Mouse (Mus musculus) MEL (cell line): Measurements from ENCODE around the gene Lrrc26.

Experiments used
- BHLHE40 ChIP-seq: IDR thresholded peaks from 2 replicates; pipeline ENCODE4 v1.6.1; 2012; ENCODE audit warnings: low read depth, mild to moderate bottlenecking, inconsistent platforms, low read length, improper control_type of control experiment, borderline replicate concordance
- CTCF ChIP-seq, 3 experiments: IDR thresholded peaks in 2 of 3; conservative IDR thresholded peaks in 1 of 3; 2 replicates each; pipeline ENCODE4 v1.5.1; 2011 to 2012; ENCODE audit warnings: low read length in 3 of 3, low read depth in 2 of 3, mild to moderate bottlenecking in 2 of 3, improper control_type of control experiment in 1 of 3, inconsistent platforms in 1 of 3, mixed read lengths in 1 of 3, moderate library complexity in 1 of 3; ENCODE audit not compliant: control insufficient read depth in 1 of 3, insufficient read depth in 1 of 3, poor library complexity in 1 of 3, severe bottlenecking in 1 of 3
- EP300 ChIP-seq, 2 experiments: IDR thresholded peaks; 2 replicates each; pipeline ENCODE4 v1.6.1; 2011; ENCODE audit warnings: improper control_type of control experiment in 2 of 2, low read length in 2 of 2, low read depth in 1 of 2, mild to moderate bottlenecking in 1 of 2
- ETS1 ChIP-seq: IDR thresholded peaks from 2 replicates; pipeline ENCODE4 v1.6.1; 2012; ENCODE audit warnings: low read depth, mild to moderate bottlenecking, inconsistent platforms, low read length, improper control_type of control experiment, moderate library complexity
- GATA1 ChIP-seq: IDR thresholded peaks from 2 replicates; pipeline ENCODE4 v1.6.1; 2011; ENCODE audit warnings: low read depth, low read length, improper control_type of control experiment
- KAT2A ChIP-seq: conservative IDR thresholded peaks from 2 replicates; pipeline ENCODE4 v1.6.1; 2012; ENCODE audit warnings: low read depth, low read length, improper control_type of control experiment, inconsistent platforms
- MAX ChIP-seq: IDR thresholded peaks from 2 replicates; pipeline ENCODE4 v1.6.1; 2011; ENCODE audit warnings: low read length, improper control_type of control experiment
- MAZ ChIP-seq: IDR thresholded peaks from 2 replicates; pipeline ENCODE4 v1.6.1; 2012; ENCODE audit warnings: low read depth, mild to moderate bottlenecking, inconsistent platforms, low read length, improper control_type of control experiment
- POLR2AphosphoS5 ChIP-seq: IDR thresholded peaks from 2 replicates; pipeline ENCODE4 v1.6.1; 2012; ENCODE audit warnings: low read depth, borderline replicate concordance, mild to moderate bottlenecking, inconsistent platforms, low read length, moderate library complexity, mixed read lengths
- TAL1 ChIP-seq: IDR thresholded peaks from 2 replicates; pipeline ENCODE4 v1.6.1; 2012; ENCODE audit warnings: mild to moderate bottlenecking, inconsistent platforms, low read length, moderate library complexity, mixed read lengths
- TBP ChIP-seq: IDR thresholded peaks from 2 replicates; pipeline ENCODE4 v1.8.0; 2011; ENCODE audit warnings: low read depth, low read length, improper control_type of control experiment
- TCF12 ChIP-seq: IDR thresholded peaks from 2 replicates; pipeline ENCODE4 v1.6.1; 2014; ENCODE audit warnings: low read depth, mild to moderate bottlenecking, inconsistent platforms, low read length, improper control_type of control experiment, moderate library complexity

- TF ChIP-seq ETS1 (no peak), CTCF (IDR thresholded peaks at IDR 0.05 in 2 of 3, conservative IDR thresholded peaks at IDR 0.05 in 1 of 3; ENCODE audit: control insufficient read depth in 1 of 3, insufficient read depth in 1 of 3, low read depth in 2 of 3, low read length in 3 of 3, poor library complexity in 1 of 3, severe bottlenecking in 1 of 3) (no peak), GATA1 (no peak), TAL1 (no peak), TCF12 (no peak), MAX (no peak), KAT2A (no peak), EP300 (IDR thresholded peaks at IDR 0.05; ENCODE audit: low read depth in 1 of 2, low read length in 2 of 2) (no peak), TBP (no peak), POLR2AphosphoS5 (no peak), BHLHE40 (no peak), MAZ (no peak)
These were observed 16.1 kb downstream of the Lrrc26 start for GRCm38 (mm10) chr2:25305587-25306359.
